Mouse (Mus musculus) spleen, adult 2 months (tissue): ENCODE results near the gene Exoc4.

ENCODE experiments used
- CTCF ChIP-seq: fragments of 200-500 bp; IDR thresholded peaks from 2 replicates; pipeline ENCODE4 v1.5.1; 2011; ENCODE audit warnings: mild to moderate bottlenecking, inconsistent platforms; ENCODE audit not compliant: insufficient read depth, insufficient read length, insufficient replicate concordance; ENCODE audit errors: extremely low read depth
- POLR2A ChIP-seq: fragments of 200-500 bp; IDR thresholded peaks from 2 replicates; pipeline ENCODE4 v1.6.1; 2011; ENCODE audit warnings: low read depth, low read length, inconsistent platforms

- TF ChIP-seq POLR2A (no peak), CTCF (no peak)
These were observed 253.5 kb downstream of the Exoc4 start for GRCm38 (mm10) chr6:33502388-33502787.
